ENCODE assay signal across 7 mouse cellular contexts in genomic region chr9:21901223-21901820, GRCm38 (mm10). TPM values are rescaled to one million over a fixed set of nuclear protein-coding genes. Genes with fewer than 3 reads are reported as not detected.
DNase-seq lines count a peak whose midpoint lies in the region; ATAC-seq lines count a peak whose summit lies in the region.

No protein-coding gene starts in this region.

- ATAC-seq in hindbrain, embryonic 13.5 days (ENCODE audit: low FRiP score), result peak; percentile 86
- peak; percentile 91 for ATAC-seq in lung, embryonic 16.5 days (ENCODE audit: low read depth)

- H3K27me3 ChIP-seq in hindbrain, embryonic 13.5 days, result peaks cover 44% of the 10 kb centered on the region
- no peaks in the 10 kb centered on the region for H3K27me3 ChIP-seq in lung, embryonic 16.5 days (ENCODE audit: control insufficient read depth, insufficient read depth, low read depth, low read length)

- H3K4me3 ChIP-seq in hindbrain, embryonic 13.5 days, result peak overlapping the region; percentile 42
- peak overlapping the region; percentile 49 for H3K4me3 ChIP-seq in lung, embryonic 16.5 days (ENCODE audit: low read length)

- peak; percentile 74 for DNase-seq in ZHBTc4 (ENCODE audit: low read depth, low spot score)
- DNase-seq in cerebellum, adult 11-12 months, result peak; percentile 71
- DNase-seq in forelimb bud, embryonic 11.5 days (ENCODE audit: low read depth, low spot score), result peak; percentile 65
- peak; percentile 76 to 80 for DNase-seq in layer of hippocampus, postnatal 10 days (ENCODE audit: low spot score in 2 of 2)
- DNase-seq in ovary, postnatal 14 days (ENCODE audit: low spot score), result peak; percentile 27

- 12% methylated on average over 10 of the region's 10 CpGs for WGBS in hindbrain, embryonic 13.5 days
- WGBS in lung, embryonic 16.5 days, result 12% methylated on average over 10 of the region's 10 CpGs

- peak overlapping the region; percentile 57 for H3K4me2 ChIP-seq in hindbrain, embryonic 13.5 days
- peak overlapping the region; percentile 53 for H3K4me2 ChIP-seq in lung, embryonic 16.5 days (ENCODE audit: low read depth, low read length)

- no peaks in the 10 kb centered on the region for H3K36me3 ChIP-seq in hindbrain, embryonic 13.5 days
- H3K36me3 ChIP-seq in lung, embryonic 16.5 days (ENCODE audit: control insufficient read depth, insufficient read depth, low read length), result no peaks in the 10 kb centered on the region

- H3K9me3 ChIP-seq in hindbrain, embryonic 13.5 days, result no peaks in the 10 kb centered on the region
- H3K9me3 ChIP-seq in lung, embryonic 16.5 days (ENCODE audit: control insufficient read depth, low read length), result no peaks in the 10 kb centered on the region

- peak overlapping the region; percentile 63 for H3K27ac ChIP-seq in hindbrain, embryonic 13.5 days
- no peak overlapping the region for H3K27ac ChIP-seq in lung, embryonic 16.5 days (ENCODE audit: low read length)

- H3K4me1 ChIP-seq in hindbrain, embryonic 13.5 days (replicated peaks), result peaks cover 3% of the 10 kb centered on the region; the same call in 1 of the 2 replicates
- no peaks in the 10 kb centered on the region for H3K4me1 ChIP-seq in lung, embryonic 16.5 days (replicated peaks; ENCODE audit: control insufficient read depth, insufficient read depth, low read length)

- H3K9ac ChIP-seq in hindbrain, embryonic 13.5 days, result peak overlapping the region; percentile 49; the same call in 1 of the 2 replicates
- H3K9ac ChIP-seq in lung, embryonic 16.5 days (ENCODE audit: low read length), result peak overlapping the region; percentile 42; the same call in 1 of the 2 replicates

RNA-seq across cellular contexts. Expression of gene Rab3d, which starts 16.7 kb away (rescaled TPM):
- 15.9 and 18.5 TPM in 2 replicates for polyA plus RNA-seq in hindbrain, embryonic 13.5 days (2015; fragmentation: Nextera tagmentation; extraction: Ambion mirVana)
- total RNA-seq in layer of hippocampus, postnatal 10 days (2021), result 10 to 100 TPM; 30.4 to 36.7 TPM
- 20.9 and 23.5 TPM in 2 replicates for polyA plus RNA-seq in lung, embryonic 16.5 days (2015; fragmentation: Nextera tagmentation; extraction: Ambion mirVana)

RNA-seq across cellular contexts. Expression of gene Ccdc159, which starts 25.9 kb away (rescaled TPM):
- polyA plus RNA-seq in hindbrain, embryonic 13.5 days (2015; fragmentation: Nextera tagmentation; extraction: Ambion mirVana), result 8.9 and 10.4 TPM in 2 replicates
- total RNA-seq in layer of hippocampus, postnatal 10 days (2021), result 10 to 100 TPM; 15.5 to 16.1 TPM
- polyA plus RNA-seq in lung, embryonic 16.5 days (2015; fragmentation: Nextera tagmentation; extraction: Ambion mirVana), result 5.9 and 6.4 TPM in 2 replicates

RNA-seq across cellular contexts. Expression of gene Tmem205, which starts 26.0 kb away (rescaled TPM):
- polyA plus RNA-seq in hindbrain, embryonic 13.5 days (2015; fragmentation: Nextera tagmentation; extraction: Ambion mirVana), result 47.1 and 48.2 TPM in 2 replicates
- 10 to 100 TPM; 30.4 to 35.3 TPM for total RNA-seq in layer of hippocampus, postnatal 10 days (2021)
- 58.8 and 65.3 TPM in 2 replicates for polyA plus RNA-seq in lung, embryonic 16.5 days (2015; fragmentation: Nextera tagmentation; extraction: Ambion mirVana)

RNA-seq across cellular contexts. Expression of gene Plppr2, which starts 35.5 kb away (rescaled TPM):
- polyA plus RNA-seq in hindbrain, embryonic 13.5 days (2015; fragmentation: Nextera tagmentation; extraction: Ambion mirVana), result 67.5 and 71.4 TPM in 2 replicates
- 100 to 1,000 TPM; 312 to 317 TPM for total RNA-seq in layer of hippocampus, postnatal 10 days (2021)
- 7.7 and 8.2 TPM in 2 replicates for polyA plus RNA-seq in lung, embryonic 16.5 days (2015; fragmentation: Nextera tagmentation; extraction: Ambion mirVana)

RNA-seq across cellular contexts. Expression of gene Dock6, which starts 48.9 kb away (rescaled TPM):
- polyA plus RNA-seq in hindbrain, embryonic 13.5 days (2015; fragmentation: Nextera tagmentation; extraction: Ambion mirVana), result 17.2 and 18.2 TPM in 2 replicates
- total RNA-seq in layer of hippocampus, postnatal 10 days (2021), result 10 to 100 TPM; 32.6 to 34.5 TPM
- polyA plus RNA-seq in lung, embryonic 16.5 days (2015; fragmentation: Nextera tagmentation; extraction: Ambion mirVana), result 62.6 and 63.7 TPM in 2 replicates

Comparison
In these comparisons a context has a peak if more than half of its experiments do, and no peak if none do; other contexts are left out.
1. DNase-seq: peak in every context shown above with its lines; median percentile 78 in layer of hippocampus, postnatal 10 days; 74 in ZHBTc4; 71 in cerebellum, adult 11-12 months; 65 in forelimb bud, embryonic 11.5 days; 27 in ovary, postnatal 14 days.